Mouse (Mus musculus): ENCODE data around the gene Zfp36l1. TPM values are rescaled to one million over a fixed set of nuclear protein-coding genes. Genes with fewer than 3 reads are reported as not detected.
A peak's percentile ranks its signal among the peaks of the same experiment; 100 is the strongest.

Zfp36l1 gene
- polyA plus RNA-seq, 1 experiment: 4.7 TPM

DNA sequence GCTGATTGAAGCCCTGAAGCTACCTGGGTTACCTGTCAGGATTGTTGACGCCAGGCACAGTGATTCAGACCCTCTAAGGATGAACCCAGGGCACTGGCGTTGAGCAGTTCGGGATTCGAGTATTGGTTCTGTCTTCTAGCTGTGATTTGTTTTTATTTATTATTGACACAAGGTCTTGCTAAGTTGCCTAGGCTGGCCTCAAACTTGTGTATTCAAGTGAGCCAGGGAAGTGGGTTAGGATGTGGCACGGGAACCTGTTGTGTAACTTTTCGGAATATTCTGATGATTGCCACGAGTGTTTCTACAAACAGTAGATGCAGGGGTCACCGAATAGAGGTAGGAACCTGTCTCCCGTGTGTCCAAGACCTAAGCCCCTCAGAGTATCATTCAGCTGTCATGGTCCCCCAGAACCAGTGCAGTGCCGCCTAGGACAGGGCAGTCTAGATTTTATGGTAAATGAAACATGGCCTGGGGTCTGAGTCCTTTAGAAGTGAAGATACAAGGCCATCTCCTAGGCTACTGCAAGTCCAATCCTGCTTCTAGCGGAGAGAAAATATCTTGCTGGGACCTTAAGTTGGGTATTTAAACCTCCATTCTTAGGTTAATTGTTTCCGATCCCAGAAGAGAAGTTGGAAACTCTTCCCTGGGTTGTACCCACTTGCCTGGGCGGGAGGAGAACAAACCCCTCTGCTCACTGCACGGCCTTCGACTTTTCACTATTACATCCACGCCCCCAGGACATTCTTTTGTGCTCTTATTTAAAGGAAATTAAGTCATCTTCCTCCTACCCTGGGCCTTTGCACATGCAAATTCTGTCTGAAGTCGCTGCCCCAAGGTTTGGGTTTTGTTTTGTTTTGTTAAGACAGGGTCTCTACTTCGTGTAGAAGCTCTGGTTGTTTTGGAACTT is 3.6 kb upstream of the Zfp36l1 start:
- Histone ChIP-seq H3K27me3 (ENCODE audit: control insufficient read depth, insufficient read depth, insufficient read length) (no peaks in the 10 kb centered on the region), H3K79me3 (ENCODE audit: low read depth) (peaks cover 12% of the 10 kb centered on the region), H3K36me3 (ENCODE audit: control insufficient read depth, insufficient read depth) (no peaks in the 10 kb centered on the region), H3ac (ENCODE audit: control insufficient read depth, insufficient read length, low read depth) (no peak overlapping the region), H3K79me2 (ENCODE audit: control insufficient read depth, insufficient read depth) (peaks cover 13% of the 10 kb centered on the region), H3K4me3 (ENCODE audit: insufficient read depth, poor library complexity, severe bottlenecking) (peak overlapping the region; percentile 55)
- TF ChIP-seq CEBPB (IDR thresholded peaks at IDR 0.05; ENCODE audit: low read depth) (no peak), FOSL1 (IDR thresholded peaks at IDR 0.05; ENCODE audit: insufficient read depth, low read length, poor library complexity, severe bottlenecking) (no peak), MAX (IDR thresholded peaks at IDR 0.05) (no peak), MYOD1 (IDR thresholded peaks at IDR 0.05; ENCODE audit: control insufficient read depth, insufficient read length, low read depth) (no peak), CTCF (IDR thresholded peaks at IDR 0.05; ENCODE audit: control insufficient read depth, insufficient read depth, insufficient read length) (no peak), USF1 (IDR thresholded peaks at IDR 0.05; ENCODE audit: low read depth) (no peak), MYOG (IDR thresholded peaks at IDR 0.05; ENCODE audit: control insufficient read depth, extremely low read depth, insufficient read length) (no peak)

GRCm38 (mm10) chr12:80115863-80116194 is 3.0 kb upstream of the Zfp36l1 start:
- no peak for TF ChIP-seq CEBPB (IDR thresholded peaks at IDR 0.05; ENCODE audit: low read depth)
- TF ChIP-seq FOSL1 (IDR thresholded peaks at IDR 0.05; ENCODE audit: insufficient read depth, low read length, poor library complexity, severe bottlenecking): no peak
- no peak for TF ChIP-seq CTCF (IDR thresholded peaks at IDR 0.05; ENCODE audit: control insufficient read depth, insufficient read depth, insufficient read length)
- TF ChIP-seq MYOG (IDR thresholded peaks at IDR 0.05; ENCODE audit: control insufficient read depth, extremely low read depth, insufficient read length): no peak
- no peak for TF ChIP-seq MYOD1 (IDR thresholded peaks at IDR 0.05; ENCODE audit: control insufficient read depth, insufficient read length, low read depth)
- no peak for TF ChIP-seq MAX (IDR thresholded peaks at IDR 0.05)
- Histone ChIP-seq H3K79me3 (ENCODE audit: low read depth) (peaks cover 18% of the 10 kb centered on the region), H3ac (ENCODE audit: control insufficient read depth, insufficient read length, low read depth) (peak overlapping the region; percentile 61), H3K79me2 (ENCODE audit: control insufficient read depth, insufficient read depth) (peaks cover 20% of the 10 kb centered on the region), H3K4me3 (ENCODE audit: insufficient read depth, poor library complexity, severe bottlenecking) (peak overlapping the region; percentile 55), H3K36me3 (ENCODE audit: control insufficient read depth, insufficient read depth) (no peaks in the 10 kb centered on the region), H3K27me3 (ENCODE audit: control insufficient read depth, insufficient read depth, insufficient read length) (no peaks in the 10 kb centered on the region)

DNA sequence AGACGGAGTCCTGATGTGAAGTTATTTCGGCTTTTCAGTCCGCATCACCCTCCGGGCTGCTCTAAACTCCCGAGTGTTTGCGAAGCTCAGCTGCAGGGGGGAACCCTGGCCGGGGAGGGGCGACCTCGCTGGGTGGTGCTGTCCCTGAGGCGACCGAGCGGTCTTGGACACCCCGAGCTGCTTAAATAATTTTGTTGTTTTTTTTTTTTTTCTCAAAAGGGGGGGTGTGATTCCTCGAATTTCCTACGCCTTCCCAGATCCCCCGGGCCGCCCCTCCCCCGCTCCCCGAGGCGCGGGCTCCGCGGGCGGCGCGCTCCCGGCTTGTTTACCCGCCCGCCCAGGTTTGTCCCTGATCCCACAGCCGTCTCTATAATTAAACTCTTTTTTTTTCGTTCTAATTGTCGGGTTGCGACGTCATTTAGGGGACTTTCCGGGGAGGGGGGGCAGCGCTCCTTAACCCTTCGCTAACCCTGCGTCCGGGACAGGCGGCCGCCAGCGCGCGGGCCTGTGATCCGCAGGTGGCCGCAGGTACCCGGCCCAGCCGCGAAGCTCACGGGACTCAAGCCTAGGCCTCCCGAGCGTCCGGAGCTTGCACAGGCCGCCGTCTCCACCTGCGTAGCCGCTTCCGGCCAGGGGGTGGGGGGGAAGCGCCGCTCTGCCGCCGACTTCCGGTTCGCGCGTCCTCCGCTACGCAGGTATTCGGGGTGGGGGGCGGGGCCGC is 2.5 kb upstream of the Zfp36l1 start:
- TF ChIP-seq MAX (IDR thresholded peaks at IDR 0.05) (peak; percentile 75), CTCF (IDR thresholded peaks at IDR 0.05; ENCODE audit: control insufficient read depth, insufficient read depth, insufficient read length) (no peak)
- Histone ChIP-seq H3K36me3 (ENCODE audit: control insufficient read depth, insufficient read depth) (no peaks in the 10 kb centered on the region), H3ac (ENCODE audit: control insufficient read depth, insufficient read length, low read depth) (peak overlapping the region; percentile 84), H3K79me3 (ENCODE audit: low read depth) (peaks cover 23% of the 10 kb centered on the region), H3K79me2 (ENCODE audit: control insufficient read depth, insufficient read depth) (peaks cover 25% of the 10 kb centered on the region), H3K27me3 (ENCODE audit: control insufficient read depth, insufficient read depth, insufficient read length) (no peaks in the 10 kb centered on the region), H3K4me3 (ENCODE audit: insufficient read depth, poor library complexity, severe bottlenecking) (peak overlapping the region; percentile 55)

- peaks cover 3% of the 10 kb centered on the region for H3K36me3 ChIP-seq (ENCODE audit: control insufficient read depth, insufficient read depth)
- H3K79me3 ChIP-seq (ENCODE audit: low read depth): peaks cover 23% of the 10 kb centered on the region
- TF ChIP-seq CTCF (IDR thresholded peaks at IDR 0.05; ENCODE audit: control insufficient read depth, insufficient read depth, insufficient read length) (no peak), MAX (IDR thresholded peaks at IDR 0.05) (no peak), CEBPB (IDR thresholded peaks at IDR 0.05; ENCODE audit: low read depth) (no peak), MYOD1 (IDR thresholded peaks at IDR 0.05; ENCODE audit: control insufficient read depth, insufficient read length, low read depth) (no peak), MYOG (IDR thresholded peaks at IDR 0.05; ENCODE audit: control insufficient read depth, extremely low read depth, insufficient read length) (no peak), USF1 (IDR thresholded peaks at IDR 0.05; ENCODE audit: low read depth) (no peak), FOSL1 (IDR thresholded peaks at IDR 0.05; ENCODE audit: insufficient read depth, low read length, poor library complexity, severe bottlenecking) (no peak)
- peak overlapping the region; percentile 84 for H3ac ChIP-seq (ENCODE audit: control insufficient read depth, insufficient read length, low read depth)
- H3K27me3 ChIP-seq (ENCODE audit: control insufficient read depth, insufficient read depth, insufficient read length): no peaks in the 10 kb centered on the region
- peak overlapping the region; percentile 55 for H3K4me3 ChIP-seq (ENCODE audit: insufficient read depth, poor library complexity, severe bottlenecking)
- H3K79me2 ChIP-seq (ENCODE audit: control insufficient read depth, insufficient read depth): peaks cover 30% of the 10 kb centered on the region
Observed at GRCm38 (mm10) chr12:80114892-80115141, 2.0 kb upstream of the Zfp36l1 start.

- H3K79me2 ChIP-seq (ENCODE audit: control insufficient read depth, insufficient read depth): peaks cover 34% of the 10 kb centered on the region
- no peaks in the 10 kb centered on the region for H3K27me3 ChIP-seq (ENCODE audit: control insufficient read depth, insufficient read depth, insufficient read length)
- peak overlapping the region; percentile 71 for H3K4me3 ChIP-seq (ENCODE audit: insufficient read depth, poor library complexity, severe bottlenecking)
- TF ChIP-seq CTCF (IDR thresholded peaks at IDR 0.05; ENCODE audit: control insufficient read depth, insufficient read depth, insufficient read length): no peak
- peak; percentile 95 for TF ChIP-seq MAX (IDR thresholded peaks at IDR 0.05)
- TF ChIP-seq CEBPB (IDR thresholded peaks at IDR 0.05; ENCODE audit: low read depth): no peak
- no peak for TF ChIP-seq USF1 (IDR thresholded peaks at IDR 0.05; ENCODE audit: low read depth)
- H3K36me3 ChIP-seq (ENCODE audit: control insufficient read depth, insufficient read depth): peaks cover 7% of the 10 kb centered on the region
- peak overlapping the region; percentile 84 for H3ac ChIP-seq (ENCODE audit: control insufficient read depth, insufficient read length, low read depth)
- H3K79me3 ChIP-seq (ENCODE audit: low read depth): peaks cover 24% of the 10 kb centered on the region
Observed at GRCm38 (mm10) chr12:80114031-80114891, 1.4 kb upstream of the Zfp36l1 start.
